Mouse (Mus musculus): ENCODE results near the gene Hnrnpc.

- TF ChIP-seq CTCF (IDR thresholded peaks at IDR 0.05): no peak
- no peak for TF ChIP-seq EP300 (IDR thresholded peaks at IDR 0.05)
Measured at GRCm38 (mm10) chr14:52045966-52046565, 57.8 kb downstream of the Hnrnpc start.

Measured in lung, postnatal 0 days (tissue).